Mouse (Mus musculus) heart, embryonic 13.5 days (tissue): Measurements from ENCODE around the gene Ppfia3. TPM values are rescaled to one million over a fixed set of nuclear protein-coding genes. Genes with fewer than 3 reads are reported as not detected.

Experiments used
- ATAC-seq: fragments of 200-750 bp; cut with Nextera tagmentation; 2 replicates; pipeline ENCODE4 v1.8.0; 2017; ENCODE audit warnings: moderate TSS enrichment; ENCODE audit not compliant: insufficient number of reproducible peaks, low FRiP score, low TSS enrichment; ENCODE audit errors: extremely low read depth
- H3K27ac ChIP-seq: fragments of 300-500 bp; sonication (generic); replicated peaks from 2 replicates; pipeline ENCODE4 v1.5.1; 2015; ENCODE audit warnings: moderate library complexity, mild to moderate bottlenecking, inconsistent platforms
- H3K27me3 ChIP-seq: fragments of 300-500 bp; sonication (generic); replicated peaks from 2 replicates; pipeline ENCODE4 v1.6.1; 2015; ENCODE audit warnings: mild to moderate bottlenecking, inconsistent platforms
- H3K36me3 ChIP-seq: fragments of 300-500 bp; sonication (generic); 2 replicates; pipeline ENCODE4 v1.6.1; 2015; ENCODE audit warnings: mild to moderate bottlenecking, inconsistent platforms
- H3K4me1 ChIP-seq: fragments of 300-500 bp; sonication (generic); 2 replicates; pipeline ENCODE4 v1.6.1; 2015; ENCODE audit warnings: inconsistent platforms
- H3K4me2 ChIP-seq: fragments of 300-500 bp; sonication (generic); 2 replicates; pipeline ENCODE4 v1.6.1; 2015; ENCODE audit warnings: inconsistent platforms, mild to moderate bottlenecking, moderate library complexity
- H3K4me3 ChIP-seq: fragments of 300-500 bp; sonication (generic); 2 replicates; pipeline ENCODE4 v1.5.1; 2015; ENCODE audit warnings: moderate library complexity, mild to moderate bottlenecking, inconsistent platforms
- H3K9ac ChIP-seq: fragments of 300-500 bp; sonication (generic); 2 replicates; pipeline ENCODE4 v1.6.1; 2015; ENCODE audit warnings: inconsistent platforms, mild to moderate bottlenecking, moderate library complexity
- H3K9me3 ChIP-seq: fragments of 300-500 bp; sonication (generic); 2 replicates; pipeline ENCODE4 v1.6.1; 2016; ENCODE audit warnings: inconsistent platforms
- WGBS: fragments of 180-500 bp; shearing (Covaris S2); methylation state at CpG from one replicate; pipeline ENCODE4 v1.1.7; 2015; ENCODE audit warnings: mixed read lengths; 5-methylcytosine and 5-hydroxymethylcytosine counted together
- polyA plus RNA-seq: library from polyadenylated mRNA; unstranded; fragments of >200 nt; fragmentation: Nextera tagmentation; extraction: Ambion mirVana; gene quantifications from 2 replicates; pipeline ENCODE4 v1.2.1, GENCODE M21; 2015

Gene Ppfia3
- polyA plus RNA-seq, 1 experiment from 2014 or later, result 2.3 TPM

- 2% methylated on average over 11 of the region's 11 CpGs for WGBS
- peak overlapping the region; percentile 82 for H3K9ac ChIP-seq
- no peak for ATAC-seq
- H3K4me2 ChIP-seq, result peak overlapping the region; percentile 79
- peak overlapping the region; percentile 60 for H3K4me3 ChIP-seq
- peaks cover 20% of the 10 kb centered on the region for H3K27me3 ChIP-seq
- H3K9me3 ChIP-seq, result no peaks in the 10 kb centered on the region
- H3K36me3 ChIP-seq, result no peaks in the 10 kb centered on the region
- H3K27ac ChIP-seq, result peak overlapping the region; percentile 56
- H3K4me1 ChIP-seq, result peaks cover 52% of the 10 kb centered on the region
Observed at GRCm38 (mm10) chr7:45340669-45341068, 26.1 kb downstream of the Ppfia3 start.

GRCm38 (mm10) chr7:45340066-45340442 lies 26.8 kb downstream of the Ppfia3 start:
- Histone ChIP-seq H3K27me3 (peaks cover 20% of the 10 kb centered on the region), H3K9ac (peak overlapping the region; percentile 82), H3K27ac (0 out of 2 replicates have a peak overlapping the region, but pooled peaks have one; percentile 20), H3K4me2 (peak overlapping the region; percentile 79), H3K36me3 (no peaks in the 10 kb centered on the region), H3K4me1 (peaks cover 58% of the 10 kb centered on the region), H3K4me3 (peak overlapping the region; percentile 60), H3K9me3 (no peaks in the 10 kb centered on the region)
- no peak for ATAC-seq
- 2% methylated on average over 11 of the region's 11 CpGs for WGBS

GRCm38 (mm10) chr7:45339410-45340065 lies 27.3 kb downstream of the Ppfia3 start:
- Histone ChIP-seq H3K4me2 (peak overlapping the region; percentile 79), H3K4me1 (peaks cover 64% of the 10 kb centered on the region), H3K36me3 (no peaks in the 10 kb centered on the region), H3K27me3 (peaks cover 20% of the 10 kb centered on the region), H3K9ac (peak overlapping the region; percentile 82), H3K27ac (peak overlapping the region; percentile 61; the same call in 1 of the 2 replicates), H3K4me3 (peak overlapping the region; percentile 60), H3K9me3 (no peaks in the 10 kb centered on the region)
- ATAC-seq, result peak; percentile 62
- under 1% methylated on average over 39 of the region's 39 CpGs for WGBS

GRCm38 (mm10) chr7:45338161-45338911 lies 28.5 kb downstream of the Ppfia3 start:
- Histone ChIP-seq H3K9ac (peak overlapping the region; percentile 82), H3K9me3 (no peaks in the 10 kb centered on the region), H3K4me3 (peak overlapping the region; percentile 60), H3K4me1 (peaks cover 71% of the 10 kb centered on the region), H3K4me2 (peak overlapping the region; percentile 79), H3K27ac (no peak overlapping the region), H3K36me3 (no peaks in the 10 kb centered on the region), H3K27me3 (peaks cover 19% of the 10 kb centered on the region)
- 7% methylated on average over 14 of the region's 14 CpGs for WGBS
- ATAC-seq, result no peak

GRCm38 (mm10) chr7:45337469-45337868 lies 29.4 kb downstream of the Ppfia3 start:
- Histone ChIP-seq H3K9me3 (no peaks in the 10 kb centered on the region), H3K36me3 (no peaks in the 10 kb centered on the region), H3K4me3 (peak overlapping the region; percentile 60), H3K27me3 (peaks cover 15% of the 10 kb centered on the region), H3K27ac (no peak overlapping the region), H3K9ac (peak overlapping the region; percentile 58), H3K4me1 (peaks cover 78% of the 10 kb centered on the region), H3K4me2 (peak overlapping the region; percentile 79)
- WGBS, result 13% methylated on average over 4 of the region's 4 CpGs
- no peak for ATAC-seq

- ATAC-seq, result no peak
- no peak overlapping the region for H3K27ac ChIP-seq
- no peak overlapping the region for H3K4me3 ChIP-seq
- peaks cover 3% of the 10 kb centered on the region; the same call in 1 of the 2 replicates for H3K36me3 ChIP-seq
- H3K4me1 ChIP-seq, result peaks cover 87% of the 10 kb centered on the region
- 82% methylated on average over 4 of the region's 4 CpGs for WGBS
- H3K27me3 ChIP-seq, result peaks cover 12% of the 10 kb centered on the region
- no peaks in the 10 kb centered on the region for H3K9me3 ChIP-seq
- no peak overlapping the region for H3K4me2 ChIP-seq
- no peak overlapping the region for H3K9ac ChIP-seq
Observed at GRCm38 (mm10) chr7:45336319-45336718, 30.5 kb downstream of the Ppfia3 start.

- 18% methylated on average over 5 of the region's 5 CpGs for WGBS
- Histone ChIP-seq H3K4me2 (peak within 1 kb of the TSS; percentile 85), H3K4me3 (peak within 1 kb of the TSS; percentile 64), H3K9me3 (no peaks in the 10 kb centered on the region), H3K4me1 (peaks cover 82% of the 10 kb centered on the region), H3K27me3 (peaks cover 12% of the 10 kb centered on the region), H3K9ac (peak within 1 kb of the TSS; percentile 82), H3K36me3 (peaks cover 3% of the 10 kb centered on the region; the same call in 1 of the 2 replicates), H3K27ac (peak within 1 kb of the TSS; percentile 97)
- ATAC-seq, result 0 out of 2 replicates have a peak, but pooled peaks have one; percentile 6
Observed at GRCm38 (mm10) chr7:45335056-45335455, 31.8 kb downstream of the Ppfia3 start, which contains the start of gene Hrc. TSS of gene Hrc (plus strand) at chr7:45335290.

GRCm38 (mm10) chr7:45334605-45335004 lies 32.2 kb downstream of the Ppfia3 start:
- 16% methylated on average over 3 of the region's 3 CpGs for WGBS
- Histone ChIP-seq H3K27me3 (peaks cover 12% of the 10 kb centered on the region), H3K4me3 (peak overlapping the region; percentile 64), H3K36me3 (peaks cover 3% of the 10 kb centered on the region; the same call in 1 of the 2 replicates), H3K4me1 (peaks cover 78% of the 10 kb centered on the region), H3K9me3 (no peaks in the 10 kb centered on the region), H3K4me2 (peak overlapping the region; percentile 85), H3K27ac (peak overlapping the region; percentile 97), H3K9ac (peak overlapping the region; percentile 82)
- no peak; the same call in 1 of the 2 replicates for ATAC-seq

- 0 out of 2 replicates have a peak, but pooled peaks have one; percentile 22 for ATAC-seq
- under 1% methylated on average over 38 of the region's 38 CpGs for WGBS
- H3K4me3 ChIP-seq, result peak within 1 kb of the TSS; percentile 64
- peaks cover 3% of the 10 kb centered on the region; the same call in 1 of the 2 replicates for H3K36me3 ChIP-seq
- H3K27me3 ChIP-seq, result peaks cover 11% of the 10 kb centered on the region
- H3K9me3 ChIP-seq, result no peaks in the 10 kb centered on the region
- H3K9ac ChIP-seq, result peak within 1 kb of the TSS; percentile 82
- H3K4me2 ChIP-seq, result peak within 1 kb of the TSS; percentile 85
- H3K27ac ChIP-seq, result peak within 1 kb of the TSS; percentile 97
- peaks cover 76% of the 10 kb centered on the region for H3K4me1 ChIP-seq
Observed at GRCm38 (mm10) chr7:45333431-45333982, 33.3 kb downstream of the Ppfia3 start, which contains the start of gene Trpm4. TSS of gene Trpm4 (minus strand) at chr7:45333780.

GRCm38 (mm10) chr7:45332685-45333425 lies 34.0 kb downstream of the Ppfia3 start:
- 3% methylated on average over 22 of the region's 22 CpGs for WGBS

More at GRCm38 (mm10) chr7:45332685-45333425, 34.0 kb downstream of the Ppfia3 start:
- no peaks in the 10 kb centered on the region for H3K9me3 ChIP-seq
- H3K4me1 ChIP-seq, result peaks cover 71% of the 10 kb centered on the region
- peak overlapping the region; percentile 97 for H3K27ac ChIP-seq
- peak overlapping the region; percentile 64 for H3K4me3 ChIP-seq
- peak; percentile 38 for ATAC-seq
- H3K36me3 ChIP-seq, result peaks cover 3% of the 10 kb centered on the region; the same call in 1 of the 2 replicates
- peak overlapping the region; percentile 82 for H3K9ac ChIP-seq
- peak overlapping the region; percentile 85 for H3K4me2 ChIP-seq
- H3K27me3 ChIP-seq, result peaks cover 5% of the 10 kb centered on the region; the same call in 1 of the 2 replicates
